Mouse (Mus musculus) forebrain, embryonic 10.5 days (tissue): ENCODE measurements around the gene Tmem201. TPM values are rescaled to one million over a fixed set of nuclear protein-coding genes. Genes with fewer than 3 reads are reported as not detected.
A peak's percentile ranks its signal among the peaks of the same experiment; 100 is the strongest.

Source experiments
- DNase-seq: peaks from one replicate; pipeline ENCODE4 v3.0.0-alpha.2; 2017; ENCODE audit warnings: low spot score; ENCODE audit errors: extremely low spot score
- H3K27ac ChIP-seq: fragments of 300-500 bp; sonication (generic); 2 replicates; pipeline ENCODE4 v1.5.1; 2016; ENCODE audit warnings: mild to moderate bottlenecking
- H3K27me3 ChIP-seq: fragments of 300-500 bp; sonication (generic); 2 replicates; pipeline ENCODE4 v1.6.1; 2016; ENCODE audit warnings: mild to moderate bottlenecking; ENCODE audit not compliant: poor library complexity, severe bottlenecking
- H3K36me3 ChIP-seq: fragments of 300-500 bp; sonication (generic); replicated peaks from 2 replicates; pipeline ENCODE4 v1.6.1; 2016; ENCODE audit warnings: mild to moderate bottlenecking, moderate library complexity
- H3K4me1 ChIP-seq: fragments of 300-500 bp; sonication (generic); 2 replicates; pipeline ENCODE4 v1.6.1; 2016
- H3K4me3 ChIP-seq: fragments of 300-500 bp; sonication (generic); 2 replicates; pipeline ENCODE4 v1.5.1; 2016; ENCODE audit warnings: mild to moderate bottlenecking, moderate library complexity
- H3K9me3 ChIP-seq: fragments of 300-500 bp; sonication (generic); 2 replicates; pipeline ENCODE4 v1.6.1; 2016; ENCODE audit warnings: mild to moderate bottlenecking, moderate library complexity
- WGBS: fragments of 180-500 bp; shearing (Covaris S2); methylation state at CpG from one replicate; pipeline ENCODE4 v1.1.7; 2016; 5-methylcytosine and 5-hydroxymethylcytosine counted together
- polyA plus RNA-seq: library from polyadenylated mRNA; unstranded; fragments of >200 nt; fragmentation: Nextera tagmentation; extraction: Ambion mirVana; gene quantifications from 2 replicates; pipeline ENCODE4 v1.2.1, GENCODE M21; 2016

The Tmem201 gene
- polyA plus RNA-seq, result 38.7 and 42.7 TPM in 2 replicates

DNA sequence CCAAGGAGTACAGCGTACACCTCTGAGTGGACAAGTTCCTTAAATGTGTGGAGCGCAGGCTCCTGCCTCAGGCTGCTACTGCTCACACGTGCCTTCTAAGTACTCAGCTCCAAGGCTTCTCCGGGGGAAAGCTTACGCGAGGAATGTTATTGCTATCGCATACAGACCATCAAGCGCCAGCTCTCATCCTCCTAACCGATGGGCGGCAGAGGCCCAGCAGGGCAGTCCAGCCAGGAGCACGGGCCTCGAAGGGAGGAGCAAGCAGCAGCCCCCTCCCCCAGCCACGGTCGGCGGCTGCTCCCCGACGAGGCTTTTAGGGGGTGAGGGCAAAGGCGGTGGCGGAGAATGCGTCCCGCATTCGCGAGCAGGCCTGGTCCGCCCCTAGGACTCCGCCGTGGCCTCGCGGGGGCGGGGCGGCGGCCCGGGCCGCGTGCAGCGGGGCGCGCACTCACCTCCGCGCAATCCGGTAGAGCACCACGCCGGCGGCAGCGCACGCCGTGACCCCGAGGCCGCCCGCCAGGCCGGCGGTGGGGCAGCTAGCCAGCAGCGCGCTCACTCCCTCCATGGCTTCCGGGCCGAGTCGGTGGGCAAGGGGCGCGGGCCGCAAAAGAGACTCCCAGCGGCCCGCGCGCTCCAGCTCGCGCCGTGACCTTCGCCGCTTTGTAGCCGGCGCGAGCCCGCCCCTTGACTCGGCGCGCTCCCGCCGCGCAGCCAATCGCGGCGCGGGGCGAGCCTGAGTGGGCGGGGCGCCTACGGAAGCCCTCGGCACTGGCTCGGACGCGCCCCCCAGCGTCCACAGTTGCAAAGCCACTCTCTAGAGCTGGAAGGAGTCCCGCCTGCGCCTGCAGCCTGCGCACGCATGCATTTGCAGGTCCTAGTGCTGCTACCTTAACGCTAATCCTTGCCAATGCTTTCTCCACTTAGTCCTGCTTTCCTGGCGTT lies at the start of gene Tmem201:
Tmem201 (minus strand) TSS at position 662 of the 942 bp plus-strand sequence.
- under 1% methylated on average over 97 of the region's 97 CpGs for WGBS
- Histone ChIP-seq H3K4me1 (peaks cover 54% of the 10 kb centered on the region), H3K9me3 (no peaks in the 10 kb centered on the region), H3K36me3 (peaks cover 39% of the 10 kb centered on the region), H3K27ac (peak within 1 kb of the TSS; percentile 97), H3K4me3 (peak within 1 kb of the TSS; percentile 96), H3K27me3 (no peaks in the 10 kb centered on the region)
- DNase-seq, result peak; percentile 92

DNA sequence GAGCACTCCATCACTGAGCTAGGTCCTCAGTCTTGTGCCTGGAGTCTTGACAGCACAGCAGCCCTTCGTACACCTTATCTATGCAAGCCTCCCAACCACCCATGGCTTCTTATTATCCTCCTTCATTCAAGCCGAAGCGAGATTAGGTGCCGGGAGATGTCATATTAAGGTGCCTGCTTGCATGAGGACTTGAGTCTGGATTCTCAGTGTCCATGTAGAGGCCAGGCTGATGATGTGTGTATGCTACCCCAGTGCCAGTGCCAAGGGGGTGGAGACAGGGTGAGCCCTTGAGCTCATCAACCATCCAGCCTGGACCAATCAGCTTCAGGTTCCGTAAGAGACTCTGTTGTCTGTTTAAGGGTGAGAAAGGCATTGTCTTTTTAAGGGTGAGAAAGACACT lies 47.1 kb upstream of the Tmem201 start:
- DNase-seq, result no peak
- Histone ChIP-seq H3K27ac (no peak overlapping the region), H3K27me3 (peaks cover 2% of the 10 kb centered on the region; the same call in 1 of the 2 replicates), H3K9me3 (no peaks in the 10 kb centered on the region; the same call in 1 of the 2 replicates), H3K36me3 (no peaks in the 10 kb centered on the region), H3K4me1 (peaks cover 8% of the 10 kb centered on the region), H3K4me3 (no peak overlapping the region)
- 84% methylated on average over 5 of the region's 5 CpGs for WGBS

DNA sequence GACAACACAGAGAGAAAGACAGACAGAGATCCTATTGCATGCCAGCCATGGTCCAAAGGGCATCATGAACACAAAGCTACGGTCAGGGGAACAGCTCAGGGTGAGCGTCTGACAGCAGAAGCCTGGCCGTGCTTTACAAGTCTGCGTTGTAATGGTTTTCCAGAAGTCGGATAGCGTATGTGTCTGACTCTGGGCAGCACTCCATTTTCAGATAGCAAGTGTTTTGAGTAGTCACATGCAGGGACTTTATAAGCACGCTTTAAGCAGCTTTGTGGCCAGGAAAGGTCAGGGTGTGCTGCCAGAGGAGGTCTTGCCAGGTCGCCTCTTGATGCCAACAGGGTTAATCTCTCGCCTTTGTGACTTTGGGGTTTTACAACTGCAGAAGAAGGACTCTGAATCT lies 46.5 kb upstream of the Tmem201 start:
- Histone ChIP-seq H3K4me1 (peaks cover 2% of the 10 kb centered on the region), H3K9me3 (no peaks in the 10 kb centered on the region; the same call in 1 of the 2 replicates), H3K36me3 (no peaks in the 10 kb centered on the region), H3K4me3 (no peak overlapping the region), H3K27me3 (peaks cover 7% of the 10 kb centered on the region), H3K27ac (no peak overlapping the region)
- WGBS, result 91% methylated on average over 9 of the region's 9 CpGs
- DNase-seq, result no peak

DNA sequence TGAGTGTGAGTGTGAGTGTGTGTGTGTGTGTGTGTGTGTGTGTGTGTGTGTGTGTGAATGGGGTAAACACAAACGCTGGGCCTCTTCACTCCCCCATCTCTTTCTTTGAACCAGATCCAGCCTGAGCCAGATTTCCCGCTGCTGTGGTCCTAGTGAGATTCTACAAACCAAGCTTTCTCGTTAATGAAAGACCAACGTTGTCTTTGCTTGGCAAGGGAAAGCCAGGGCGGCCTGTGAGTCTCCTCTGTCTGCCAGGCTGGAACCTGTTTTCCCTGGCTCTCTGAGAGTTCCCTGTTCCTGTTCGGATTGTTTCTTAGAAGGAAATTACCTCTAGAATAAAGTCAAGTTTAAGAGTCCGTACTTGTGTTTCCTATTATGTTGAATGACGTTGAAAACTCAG lies 45.1 kb upstream of the Tmem201 start:
- no peak overlapping the region for H3K4me3 ChIP-seq
- peaks cover 19% of the 10 kb centered on the region for H3K27me3 ChIP-seq
- no peaks in the 10 kb centered on the region; the same call in 1 of the 2 replicates for H3K9me3 ChIP-seq
- no peak for DNase-seq
- 75% methylated on average over 8 of the region's 8 CpGs for WGBS
- no peaks in the 10 kb centered on the region for H3K4me1 ChIP-seq
- H3K27ac ChIP-seq, result no peak overlapping the region
- no peaks in the 10 kb centered on the region for H3K36me3 ChIP-seq

DNA sequence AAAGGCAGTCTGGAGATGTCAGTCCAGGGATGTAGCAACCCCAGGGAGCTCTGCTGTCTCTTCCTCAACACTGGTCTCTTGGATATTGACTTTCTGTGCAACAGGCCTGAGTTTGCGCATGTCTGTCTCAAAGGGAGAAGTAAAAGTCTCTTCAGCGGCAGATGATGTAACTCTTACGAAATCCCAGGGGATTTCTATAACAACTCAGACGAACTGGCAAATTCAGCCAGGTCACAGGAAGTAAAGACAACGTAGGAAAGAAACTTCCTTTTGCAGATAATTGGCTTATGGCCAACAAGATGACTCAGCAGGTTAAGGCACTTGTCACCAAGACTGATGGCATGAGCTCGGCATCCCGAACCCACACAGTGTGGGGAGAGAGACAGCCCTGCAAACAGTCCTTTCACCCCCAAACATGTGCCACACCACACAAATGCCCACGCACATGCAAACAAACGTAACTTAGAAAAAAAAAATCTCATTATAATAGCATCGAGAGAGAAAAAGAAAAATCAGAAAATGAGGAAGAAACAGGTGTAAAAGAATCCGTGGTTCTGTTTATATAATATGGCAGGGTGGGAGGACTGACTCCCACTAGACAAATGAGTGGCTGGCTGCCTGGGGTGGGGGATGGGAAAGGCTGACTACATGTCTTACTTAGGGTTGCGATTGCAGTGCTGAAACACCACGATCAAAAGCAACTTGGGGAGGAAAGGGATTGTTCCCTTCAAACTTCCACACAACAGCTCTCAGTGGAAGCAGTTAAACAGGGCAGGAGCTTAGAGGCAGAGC lies 42.9 kb upstream of the Tmem201 start:
- Histone ChIP-seq H3K4me3 (no peak overlapping the region), H3K4me1 (no peaks in the 10 kb centered on the region), H3K36me3 (no peaks in the 10 kb centered on the region), H3K27me3 (peaks cover 40% of the 10 kb centered on the region), H3K27ac (no peak overlapping the region), H3K9me3 (no peaks in the 10 kb centered on the region; the same call in 1 of the 2 replicates)
- 90% methylated on average over 13 of the region's 13 CpGs for WGBS
- DNase-seq, result no peak

DNA sequence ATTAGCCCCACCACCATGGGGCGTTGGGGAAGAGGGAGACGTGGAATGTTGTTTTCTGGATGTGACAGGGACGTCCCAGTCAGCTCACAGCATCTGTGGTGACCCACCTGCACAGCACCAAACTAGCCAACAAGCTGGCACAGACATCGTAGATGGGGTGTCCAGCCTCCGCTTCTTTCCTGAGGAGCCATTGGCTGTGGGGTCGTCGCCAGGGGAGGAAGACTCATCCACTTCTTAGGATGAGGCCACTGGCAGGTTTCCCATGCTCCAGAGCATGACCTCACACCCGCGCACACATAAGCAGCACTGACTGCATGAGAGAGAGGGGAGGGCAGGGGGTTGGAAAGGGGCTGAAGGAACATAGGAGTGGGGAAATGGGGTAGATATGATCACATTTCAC lies 42.1 kb upstream of the Tmem201 start:
- Histone ChIP-seq H3K27me3 (peaks cover 48% of the 10 kb centered on the region), H3K4me3 (no peak overlapping the region), H3K4me1 (no peaks in the 10 kb centered on the region), H3K9me3 (no peaks in the 10 kb centered on the region; the same call in 1 of the 2 replicates), H3K27ac (no peak overlapping the region), H3K36me3 (no peaks in the 10 kb centered on the region)
- 88% methylated on average over 9 of the region's 9 CpGs for WGBS
- no peak for DNase-seq

DNA sequence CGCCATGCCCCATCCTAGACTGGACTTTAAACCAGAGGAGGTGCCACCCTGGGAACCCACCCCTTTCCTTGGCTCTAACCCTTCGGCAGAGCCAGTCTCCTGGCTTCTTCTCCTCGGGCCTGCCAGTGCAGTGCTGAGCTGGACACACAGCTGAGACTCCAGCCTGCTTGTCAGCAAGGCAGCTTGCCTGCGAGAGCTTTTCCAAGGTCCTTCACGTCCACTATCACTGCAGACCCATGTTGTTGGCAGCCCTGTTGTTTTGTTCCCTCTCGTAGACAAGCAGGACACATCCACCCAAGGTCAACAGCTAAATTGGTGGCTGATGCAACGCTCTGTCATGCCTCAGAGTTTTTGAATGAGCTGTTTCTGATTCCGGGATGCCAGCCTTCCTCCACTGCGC lies 39.3 kb upstream of the Tmem201 start:
- WGBS, result 84% methylated on average over 9 of the region's 9 CpGs
- Histone ChIP-seq H3K36me3 (no peaks in the 10 kb centered on the region), H3K4me3 (no peak overlapping the region), H3K27ac (no peak overlapping the region), H3K27me3 (peaks cover 63% of the 10 kb centered on the region), H3K9me3 (no peaks in the 10 kb centered on the region; the same call in 1 of the 2 replicates), H3K4me1 (peaks cover 26% of the 10 kb centered on the region)
- DNase-seq, result no peak

DNA sequence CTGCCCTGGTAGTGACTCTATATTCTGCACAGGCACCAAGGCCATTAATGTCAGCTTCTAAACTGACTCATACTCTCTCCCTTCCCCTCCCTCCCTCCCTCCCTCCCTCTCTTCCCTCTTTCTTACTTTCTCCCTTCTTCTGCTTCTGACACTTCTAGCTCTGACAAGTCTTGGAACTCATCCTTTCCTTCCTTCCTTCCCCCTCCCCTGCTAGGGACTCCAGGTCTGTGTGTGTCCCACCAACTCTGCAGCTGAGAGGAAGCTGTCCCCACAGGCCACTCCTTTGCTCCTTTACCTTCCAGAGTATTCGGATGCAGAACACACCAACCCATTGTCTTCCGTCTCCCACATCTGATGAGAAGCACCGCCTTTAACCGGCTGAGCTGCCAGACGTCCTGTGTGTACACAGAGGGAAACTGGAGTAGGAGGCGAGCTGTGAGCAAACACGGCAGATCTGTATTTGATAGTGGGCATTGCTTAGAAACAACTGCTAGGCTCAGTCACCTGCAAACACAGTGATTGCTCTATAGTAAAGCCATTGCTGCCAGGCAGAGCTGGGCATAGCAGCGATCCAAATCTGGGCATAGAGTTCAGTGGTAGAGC lies 38.0 kb upstream of the Tmem201 start:
- H3K9me3 ChIP-seq, result no peaks in the 10 kb centered on the region
- peaks cover 29% of the 10 kb centered on the region for H3K4me1 ChIP-seq
- DNase-seq, result no peak
- H3K36me3 ChIP-seq, result no peaks in the 10 kb centered on the region
- H3K27ac ChIP-seq, result no peak overlapping the region
- H3K27me3 ChIP-seq, result peaks cover 72% of the 10 kb centered on the region
- 44% methylated on average over 8 of the region's 8 CpGs for WGBS
- H3K4me3 ChIP-seq, result no peak overlapping the region

DNA sequence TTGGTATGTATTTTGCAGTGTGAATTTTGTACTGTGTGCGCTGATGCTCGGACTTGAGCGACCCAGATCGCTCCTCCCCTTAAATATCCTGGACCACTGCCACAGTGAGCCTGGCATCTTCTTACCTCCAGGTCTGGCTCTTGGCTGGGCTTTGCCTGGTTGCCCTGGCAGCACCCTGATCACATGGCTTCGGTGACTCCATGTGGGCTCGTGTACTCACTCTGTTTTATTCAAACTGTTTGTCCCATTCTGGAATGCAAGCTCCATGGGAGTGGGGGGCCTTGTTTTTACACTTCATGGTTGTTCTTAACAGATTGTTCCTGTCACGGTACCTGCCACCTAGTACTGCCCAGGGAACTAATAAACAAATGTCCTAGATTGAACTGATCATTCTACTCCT lies 37.5 kb upstream of the Tmem201 start:
- Histone ChIP-seq H3K4me3 (no peak overlapping the region), H3K9me3 (no peaks in the 10 kb centered on the region), H3K27me3 (peaks cover 77% of the 10 kb centered on the region), H3K4me1 (peaks cover 29% of the 10 kb centered on the region), H3K36me3 (no peaks in the 10 kb centered on the region), H3K27ac (no peak overlapping the region)
- WGBS, result 83% methylated on average over 7 of the region's 7 CpGs
- DNase-seq, result no peak

DNA sequence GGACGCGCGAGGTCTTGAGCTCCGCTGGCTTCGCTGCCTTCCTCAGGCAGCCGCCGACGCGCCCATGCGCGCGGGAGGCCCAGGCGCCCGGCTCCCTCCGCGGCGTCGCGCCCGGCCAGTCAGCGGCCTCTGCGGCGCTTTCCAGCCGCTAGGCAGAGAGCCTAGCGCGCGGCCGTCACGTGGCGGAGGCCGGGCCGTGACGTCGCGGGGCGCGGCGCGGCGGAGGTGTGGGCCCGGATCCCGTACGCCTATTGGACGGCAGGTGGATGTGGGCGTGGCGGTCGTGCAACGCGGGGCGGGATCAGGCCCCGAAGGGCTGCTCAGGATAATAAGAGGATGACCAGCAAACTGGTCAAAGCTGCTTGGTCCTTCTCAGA lies 36.2 kb upstream of the Tmem201 start, which contains the start of gene Slc25a33:
Slc25a33 (minus strand) TSS at position 184 of the 377 bp plus-strand sequence.
- under 1% methylated on average over 51 of the region's 51 CpGs for WGBS
- Histone ChIP-seq H3K4me3 (peak within 1 kb of the TSS; percentile 84), H3K36me3 (no peaks in the 10 kb centered on the region), H3K9me3 (no peaks in the 10 kb centered on the region), H3K4me1 (peaks cover 29% of the 10 kb centered on the region), H3K27me3 (peaks cover 79% of the 10 kb centered on the region), H3K27ac (peak within 1 kb of the TSS; percentile 91)
- peak; percentile 94 for DNase-seq

DNA sequence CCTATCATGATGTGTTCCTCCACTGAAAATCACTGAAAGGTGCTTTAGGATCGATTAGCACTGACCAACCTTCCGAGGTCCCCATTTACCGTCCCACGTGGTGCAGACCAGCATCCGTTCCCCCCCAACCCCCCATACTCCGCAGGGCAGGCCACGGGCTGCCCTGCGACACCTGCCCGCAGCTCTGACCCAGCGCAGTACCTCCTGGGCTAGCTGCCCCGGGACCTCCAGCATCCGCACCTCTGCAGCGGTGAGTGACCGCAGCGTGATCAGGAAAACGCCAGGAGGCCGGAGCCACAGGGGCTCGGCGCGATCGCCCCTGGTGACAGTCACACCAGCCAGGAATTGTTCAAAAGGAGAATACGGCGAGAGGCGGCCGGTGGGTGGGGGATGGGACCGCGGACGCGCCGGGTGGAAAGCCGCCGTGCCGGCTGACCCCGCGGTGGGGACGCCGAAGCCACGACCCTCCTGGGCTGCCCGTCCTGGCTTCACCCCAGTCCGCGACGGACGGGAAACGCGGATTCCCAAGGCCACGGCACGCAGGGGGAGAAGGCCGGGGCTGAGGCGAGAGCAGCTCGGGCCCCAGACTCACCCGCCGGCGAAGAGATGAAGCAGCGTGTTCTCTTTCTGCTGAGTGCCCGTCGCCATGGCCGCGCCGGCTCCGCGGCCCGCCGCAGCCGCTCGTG lies 35.7 kb upstream of the Tmem201 start:
- Histone ChIP-seq H3K4me3 (peak overlapping the region; percentile 84), H3K27ac (peak overlapping the region; percentile 91), H3K36me3 (no peaks in the 10 kb centered on the region), H3K4me1 (peaks cover 29% of the 10 kb centered on the region), H3K27me3 (peaks cover 79% of the 10 kb centered on the region), H3K9me3 (no peaks in the 10 kb centered on the region)
- peak; percentile 68 for DNase-seq
- WGBS, result under 1% methylated on average over 65 of the region's 65 CpGs

DNA sequence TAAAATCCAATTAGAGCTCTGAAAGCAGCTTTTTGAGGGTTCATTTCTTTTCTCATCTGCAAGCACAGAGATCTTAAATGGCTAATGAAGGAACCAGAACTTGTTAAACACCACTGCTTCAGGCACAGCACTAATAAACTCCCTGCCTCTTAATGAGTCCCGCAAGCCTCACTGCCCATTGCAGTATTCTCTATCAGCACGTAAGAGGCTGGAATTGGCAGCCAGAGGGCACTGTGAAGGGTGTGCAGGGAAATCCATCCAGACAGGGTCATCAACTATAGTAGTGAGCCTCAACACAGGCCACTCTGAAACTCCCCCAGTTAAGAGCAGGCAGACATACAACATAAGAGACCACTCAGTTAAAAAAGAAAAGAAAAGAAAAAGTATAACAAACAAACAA lies 34.5 kb upstream of the Tmem201 start:
- 6% methylated on average over 2 of the region's 2 CpGs for WGBS
- Histone ChIP-seq H3K36me3 (no peaks in the 10 kb centered on the region), H3K27me3 (peaks cover 75% of the 10 kb centered on the region), H3K4me1 (peaks cover 29% of the 10 kb centered on the region), H3K4me3 (peak overlapping the region; percentile 84; the same call in 1 of the 2 replicates), H3K9me3 (no peaks in the 10 kb centered on the region), H3K27ac (no peak overlapping the region)
- peak; percentile 37 for DNase-seq
